Mouse (Mus musculus): ENCODE measurements around the gene Ubiad1. TPM values are rescaled to one million over a fixed set of nuclear protein-coding genes. Genes with fewer than 3 reads are reported as not detected.
A peak's percentile ranks its signal among the peaks of the same experiment; 100 is the strongest.

The Ubiad1 gene
- polyA plus RNA-seq, 1 experiment from 2014 or later: 15.9 TPM

GRCm38 (mm10) chr4:148441931-148442330, 2.6 kb downstream of the Ubiad1 start:
- Histone ChIP-seq H3K4me1 (ENCODE audit: control insufficient read depth, insufficient read depth, low read length) (peaks cover 15% of the 10 kb centered on the region), H3K27ac (replicated peaks; ENCODE audit: low read depth, low read length) (no peak overlapping the region), H3K4me2 (ENCODE audit: low read length) (no peak overlapping the region), H3K27me3 (ENCODE audit: control insufficient read depth, insufficient read depth, low read length) (no peaks in the 10 kb centered on the region), H3K36me3 (ENCODE audit: control insufficient read depth, insufficient read depth, low read length) (peaks cover 5% of the 10 kb centered on the region; the same call in 1 of the 2 replicates), H3K9ac (replicated peaks; ENCODE audit: low read length) (no peak overlapping the region), H3K4me3 (replicated peaks; ENCODE audit: low read depth, low read length) (no peak overlapping the region), H3K9me3 (ENCODE audit: control insufficient read depth, low read length) (no peaks in the 10 kb centered on the region)
- no peak for DNase-seq
- ATAC-seq (ENCODE audit: low FRiP score, low TSS enrichment): no peak
- 91% methylated on average over 5 of the region's 5 CpGs for WGBS

DNA sequence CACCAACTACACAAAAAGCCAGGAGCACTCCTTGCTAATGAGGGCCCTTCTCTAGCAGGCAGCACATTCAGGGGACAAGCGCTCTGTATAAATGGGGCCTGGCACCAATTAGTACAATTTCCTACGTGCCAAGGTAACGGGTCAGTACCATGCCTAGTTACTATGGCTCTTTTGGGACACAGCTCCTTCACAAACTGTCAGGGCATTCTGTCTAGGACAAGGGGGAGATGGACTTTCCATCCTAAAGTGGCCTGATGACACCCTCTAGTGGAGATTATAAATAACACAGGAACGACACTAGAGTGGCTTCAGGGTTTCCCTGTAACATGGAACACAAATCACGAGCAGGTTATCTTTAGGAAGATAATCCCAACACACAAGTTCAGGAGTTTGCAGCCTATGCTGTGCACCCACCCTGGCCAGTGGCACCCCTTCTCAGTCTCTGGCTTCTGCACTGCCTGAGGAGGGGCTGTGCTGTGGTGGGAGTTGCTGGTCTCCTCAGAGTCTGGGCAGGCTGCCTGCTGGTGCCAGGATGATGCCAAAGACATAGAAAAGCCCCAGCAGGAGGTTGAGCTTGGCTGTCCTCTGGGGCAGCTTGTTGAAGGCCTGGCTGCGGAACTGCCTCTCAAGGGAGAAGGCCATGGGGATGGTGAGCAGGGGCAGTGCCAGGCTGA, 8.8 kb downstream of the Ubiad1 start:
- no peak overlapping the region for H3K4me2 ChIP-seq (ENCODE audit: low read length)
- WGBS: 55% methylated on average over 6 of the region's 6 CpGs
- H3K36me3 ChIP-seq (ENCODE audit: control insufficient read depth, insufficient read depth, low read length): peaks cover 5% of the 10 kb centered on the region; the same call in 1 of the 2 replicates
- H3K27ac ChIP-seq (replicated peaks; ENCODE audit: low read depth, low read length): no peak overlapping the region; the same call in 1 of the 2 replicates
- peak; percentile 62; the same call in 1 of the 2 replicates for ATAC-seq (ENCODE audit: low FRiP score, low TSS enrichment)
- H3K9ac ChIP-seq (replicated peaks; ENCODE audit: low read length): no peak overlapping the region; the same call in 1 of the 2 replicates
- H3K27me3 ChIP-seq (ENCODE audit: control insufficient read depth, insufficient read depth, low read length): no peaks in the 10 kb centered on the region
- no peaks in the 10 kb centered on the region for H3K9me3 ChIP-seq (ENCODE audit: control insufficient read depth, low read length)
- no peaks in the 10 kb centered on the region for H3K4me1 ChIP-seq (ENCODE audit: control insufficient read depth, insufficient read depth, low read length)
- DNase-seq: peak; percentile 85
- H3K4me3 ChIP-seq (replicated peaks; ENCODE audit: low read depth, low read length): no peak overlapping the region

DNA sequence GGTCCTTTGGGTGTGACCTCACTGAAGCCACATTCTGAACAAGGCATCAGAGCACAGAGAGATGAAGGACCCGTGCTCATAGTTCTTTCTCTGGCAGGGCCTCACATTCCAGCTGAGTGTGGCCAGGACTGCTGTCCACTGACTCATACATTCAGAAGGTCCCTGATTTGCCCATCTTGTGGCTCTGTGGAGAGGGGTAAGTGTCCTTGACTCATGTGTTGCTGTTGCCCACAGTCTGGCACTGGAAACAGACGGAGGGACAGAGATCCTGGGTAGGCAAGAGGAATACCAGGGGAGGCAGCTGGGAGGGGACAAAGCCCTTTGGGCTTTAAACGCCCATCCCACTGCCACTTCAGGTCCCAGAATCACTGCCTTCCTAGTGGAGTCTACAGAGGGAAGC, 9.5 kb downstream of the Ubiad1 start:
- ATAC-seq (ENCODE audit: low FRiP score, low TSS enrichment): no peak
- Histone ChIP-seq H3K9me3 (ENCODE audit: control insufficient read depth, low read length) (no peaks in the 10 kb centered on the region), H3K9ac (replicated peaks; ENCODE audit: low read length) (no peak overlapping the region; the same call in 1 of the 2 replicates), H3K27ac (replicated peaks; ENCODE audit: low read depth, low read length) (no peak overlapping the region), H3K4me1 (ENCODE audit: control insufficient read depth, insufficient read depth, low read length) (no peaks in the 10 kb centered on the region), H3K4me2 (ENCODE audit: low read length) (no peak overlapping the region), H3K4me3 (replicated peaks; ENCODE audit: low read depth, low read length) (no peak overlapping the region), H3K27me3 (ENCODE audit: control insufficient read depth, insufficient read depth, low read length) (no peaks in the 10 kb centered on the region), H3K36me3 (ENCODE audit: control insufficient read depth, insufficient read depth, low read length) (peaks cover 5% of the 10 kb centered on the region; the same call in 1 of the 2 replicates)
- WGBS: 84% methylated on average over 3 of the region's 3 CpGs
- DNase-seq: no peak

DNA sequence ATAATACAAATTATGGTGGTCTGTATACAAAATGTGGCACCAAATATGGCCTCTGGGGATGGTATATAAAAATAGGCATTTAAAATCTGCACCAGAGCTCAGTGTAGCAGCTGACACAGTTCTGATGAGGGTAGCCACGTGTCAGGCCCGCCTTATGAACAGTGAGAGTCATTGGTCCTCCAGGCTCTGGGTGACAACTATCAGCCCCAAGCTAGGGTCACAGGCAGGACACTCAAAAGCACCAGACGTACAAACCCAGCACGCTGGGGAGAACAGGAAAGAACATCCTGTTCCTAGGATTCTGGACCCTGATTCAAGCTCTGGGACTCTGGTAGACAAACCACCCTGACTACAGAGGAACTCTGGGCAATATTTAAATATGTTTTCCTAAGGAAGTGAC, 10.0 kb downstream of the Ubiad1 start:
- Histone ChIP-seq H3K36me3 (ENCODE audit: control insufficient read depth, insufficient read depth, low read length) (peaks cover 5% of the 10 kb centered on the region; the same call in 1 of the 2 replicates), H3K4me3 (replicated peaks; ENCODE audit: low read depth, low read length) (no peak overlapping the region), H3K27ac (replicated peaks; ENCODE audit: low read depth, low read length) (no peak overlapping the region), H3K4me1 (ENCODE audit: control insufficient read depth, insufficient read depth, low read length) (no peaks in the 10 kb centered on the region), H3K4me2 (ENCODE audit: low read length) (no peak overlapping the region), H3K9me3 (ENCODE audit: control insufficient read depth, low read length) (no peaks in the 10 kb centered on the region), H3K9ac (replicated peaks; ENCODE audit: low read length) (no peak overlapping the region; the same call in 1 of the 2 replicates), H3K27me3 (ENCODE audit: control insufficient read depth, insufficient read depth, low read length) (no peaks in the 10 kb centered on the region)
- DNase-seq: no peak
- ATAC-seq (ENCODE audit: low FRiP score, low TSS enrichment): no peak
- WGBS: 93% methylated on average over 4 of the region's 4 CpGs

GRCm38 (mm10) chr4:148433813-148434212, 10.8 kb downstream of the Ubiad1 start:
- no peak overlapping the region for H3K4me2 ChIP-seq (ENCODE audit: low read length)
- no peak overlapping the region for H3K4me3 ChIP-seq (replicated peaks; ENCODE audit: low read depth, low read length)
- no peak for DNase-seq
- no peaks in the 10 kb centered on the region; the same call in 1 of the 2 replicates for H3K4me1 ChIP-seq (ENCODE audit: control insufficient read depth, insufficient read depth, low read length)
- peaks cover 5% of the 10 kb centered on the region; the same call in 1 of the 2 replicates for H3K36me3 ChIP-seq (ENCODE audit: control insufficient read depth, insufficient read depth, low read length)
- WGBS: 85% methylated on average over 5 of the region's 5 CpGs
- H3K27ac ChIP-seq (replicated peaks; ENCODE audit: low read depth, low read length): no peak overlapping the region
- no peaks in the 10 kb centered on the region for H3K27me3 ChIP-seq (ENCODE audit: control insufficient read depth, insufficient read depth, low read length)
- H3K9me3 ChIP-seq (ENCODE audit: control insufficient read depth, low read length): no peaks in the 10 kb centered on the region
- no peak for ATAC-seq (ENCODE audit: low FRiP score, low TSS enrichment)
- no peak overlapping the region for H3K9ac ChIP-seq (replicated peaks; ENCODE audit: low read length)

GRCm38 (mm10) chr4:148433336-148433735, 11.2 kb downstream of the Ubiad1 start:
- WGBS: 83% methylated on average over 18 of the region's 18 CpGs
- Histone ChIP-seq H3K9me3 (ENCODE audit: control insufficient read depth, low read length) (no peaks in the 10 kb centered on the region), H3K9ac (replicated peaks; ENCODE audit: low read length) (0 out of 2 replicates have a peak overlapping the region, but pooled peaks have one; percentile 12), H3K27me3 (ENCODE audit: control insufficient read depth, insufficient read depth, low read length) (no peaks in the 10 kb centered on the region), H3K4me1 (ENCODE audit: control insufficient read depth, insufficient read depth, low read length) (peaks cover 1% of the 10 kb centered on the region; the same call in 1 of the 2 replicates), H3K4me2 (ENCODE audit: low read length) (no peak overlapping the region), H3K4me3 (replicated peaks; ENCODE audit: low read depth, low read length) (no peak overlapping the region), H3K36me3 (ENCODE audit: control insufficient read depth, insufficient read depth, low read length) (peaks cover 3% of the 10 kb centered on the region; the same call in 1 of the 2 replicates), H3K27ac (replicated peaks; ENCODE audit: low read depth, low read length) (no peak overlapping the region)
- DNase-seq: no peak
- ATAC-seq (ENCODE audit: low FRiP score, low TSS enrichment): no peak

DNA sequence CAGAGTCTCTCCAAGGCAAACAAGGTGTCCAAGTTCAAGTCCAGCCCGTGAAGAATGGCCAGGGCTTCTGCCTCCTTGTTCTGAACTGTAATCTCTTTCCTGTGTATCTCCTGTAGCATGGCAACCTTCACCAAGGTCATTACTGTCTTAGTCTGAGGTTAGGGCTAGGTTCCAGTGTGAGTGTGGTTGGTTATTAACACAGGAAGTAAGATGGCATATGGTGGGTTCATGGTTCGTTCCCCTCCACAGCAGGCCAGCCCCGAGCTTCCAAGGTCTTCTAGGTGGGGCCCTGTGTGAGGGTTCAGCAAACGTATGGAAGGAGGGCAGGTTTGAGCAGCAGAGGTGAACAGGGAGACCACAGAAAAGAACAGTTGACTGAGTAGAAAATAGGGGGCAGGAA, 12.1 kb downstream of the Ubiad1 start:
- Histone ChIP-seq H3K9ac (replicated peaks; ENCODE audit: low read length) (no peak overlapping the region), H3K27me3 (ENCODE audit: control insufficient read depth, insufficient read depth, low read length) (no peaks in the 10 kb centered on the region), H3K4me3 (replicated peaks; ENCODE audit: low read depth, low read length) (no peak overlapping the region), H3K4me2 (ENCODE audit: low read length) (no peak overlapping the region), H3K36me3 (ENCODE audit: control insufficient read depth, insufficient read depth, low read length) (no peaks in the 10 kb centered on the region), H3K9me3 (ENCODE audit: control insufficient read depth, low read length) (no peaks in the 10 kb centered on the region), H3K27ac (replicated peaks; ENCODE audit: low read depth, low read length) (no peak overlapping the region), H3K4me1 (ENCODE audit: control insufficient read depth, insufficient read depth, low read length) (peaks cover 8% of the 10 kb centered on the region; the same call in 1 of the 2 replicates)
- WGBS: 91% methylated on average over 4 of the region's 4 CpGs
- DNase-seq (no peak), ATAC-seq (ENCODE audit: low FRiP score, low TSS enrichment) (no peak)

GRCm38 (mm10) chr4:148430880-148431519, 13.6 kb downstream of the Ubiad1 start:
- H3K9me3 ChIP-seq (ENCODE audit: control insufficient read depth, low read length): no peaks in the 10 kb centered on the region
- H3K27me3 ChIP-seq (ENCODE audit: control insufficient read depth, insufficient read depth, low read length): no peaks in the 10 kb centered on the region
- WGBS: 84% methylated on average over 11 of the region's 11 CpGs
- no peak overlapping the region for H3K4me2 ChIP-seq (ENCODE audit: low read length)
- DNase-seq (no peak), ATAC-seq (ENCODE audit: low FRiP score, low TSS enrichment) (no peak)
- H3K36me3 ChIP-seq (ENCODE audit: control insufficient read depth, insufficient read depth, low read length): no peaks in the 10 kb centered on the region
- no peak overlapping the region for H3K27ac ChIP-seq (replicated peaks; ENCODE audit: low read depth, low read length)
- H3K4me3 ChIP-seq (replicated peaks; ENCODE audit: low read depth, low read length): no peak overlapping the region
- H3K4me1 ChIP-seq (ENCODE audit: control insufficient read depth, insufficient read depth, low read length): peaks cover 12% of the 10 kb centered on the region; the same call in 1 of the 2 replicates
- no peak overlapping the region for H3K9ac ChIP-seq (replicated peaks; ENCODE audit: low read length)
